Mouse (Mus musculus) spleen, adult 10 weeks (tissue): ENCODE data around the gene Snapc2. TPM values are rescaled to one million over a fixed set of nuclear protein-coding genes. Genes with fewer than 3 reads are reported as not detected.

Source experiments
- polyA plus RNA-seq: library from polyadenylated mRNA; stranded (reverse); fragments of 350-450 nt; fragmentation: Illumina TruSeq; extraction: RNeasy Lipid Tissue Mini Kit (QIAGEN cat#74804); gene quantifications from one replicate; pipeline ENCODE4 v1.2.3, GENCODE M21; 2015; ENCODE audit warnings: low replicate concordance; ENCODE audit not compliant: insufficient read depth

Snapc2 gene
- 9.0 TPM for polyA plus RNA-seq

GRCm38 (mm10) chr8:4252934-4253841, at the start of gene Snapc2:
Gene Snapc2, plus strand, starts transcription at chr8:4253080.

DNA sequence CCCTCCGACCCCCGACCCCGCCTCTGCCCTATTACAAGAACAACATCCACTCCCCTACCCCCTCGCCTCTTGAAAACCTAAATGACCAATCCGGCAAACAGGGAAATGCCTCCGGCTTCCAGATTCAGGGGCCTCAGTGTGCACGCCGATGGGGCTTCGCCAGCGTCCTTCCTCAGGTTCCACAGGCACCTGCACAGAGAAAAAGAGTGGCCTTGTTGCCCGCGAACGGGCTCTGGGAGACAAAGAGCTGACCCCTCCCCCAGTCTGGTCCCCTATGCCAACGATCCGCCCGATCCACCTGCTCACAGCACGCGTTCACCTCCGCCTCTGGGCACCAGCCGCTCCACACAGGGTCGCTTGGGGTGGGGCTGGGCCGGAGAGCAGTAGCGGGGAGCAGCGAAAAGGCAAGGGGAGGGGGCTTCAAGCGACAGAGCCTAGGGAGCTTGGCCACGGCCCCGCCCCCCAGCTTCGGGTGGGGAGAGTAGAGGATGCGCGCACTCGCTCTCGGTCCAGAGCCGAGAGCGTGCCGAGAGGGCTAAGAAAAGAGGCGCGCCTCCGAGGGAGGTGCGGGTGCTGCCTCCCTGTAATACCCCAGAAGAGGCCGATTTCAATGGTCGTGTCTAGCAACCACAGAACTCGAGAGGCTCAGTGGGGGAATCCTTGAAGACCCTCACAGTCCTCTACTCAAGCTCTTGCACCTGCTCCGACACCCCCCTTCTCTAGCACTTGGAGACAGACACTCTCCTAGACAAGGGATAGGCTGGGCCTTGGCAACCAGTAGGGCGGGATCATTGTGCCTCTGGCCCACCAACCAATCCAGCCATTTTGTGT, 35.9 kb upstream of the Snapc2 start, which contains the start of gene Prr36:
Gene Prr36, minus strand, starts transcription at position 669 of the 831 bp plus-strand sequence.

DNA sequence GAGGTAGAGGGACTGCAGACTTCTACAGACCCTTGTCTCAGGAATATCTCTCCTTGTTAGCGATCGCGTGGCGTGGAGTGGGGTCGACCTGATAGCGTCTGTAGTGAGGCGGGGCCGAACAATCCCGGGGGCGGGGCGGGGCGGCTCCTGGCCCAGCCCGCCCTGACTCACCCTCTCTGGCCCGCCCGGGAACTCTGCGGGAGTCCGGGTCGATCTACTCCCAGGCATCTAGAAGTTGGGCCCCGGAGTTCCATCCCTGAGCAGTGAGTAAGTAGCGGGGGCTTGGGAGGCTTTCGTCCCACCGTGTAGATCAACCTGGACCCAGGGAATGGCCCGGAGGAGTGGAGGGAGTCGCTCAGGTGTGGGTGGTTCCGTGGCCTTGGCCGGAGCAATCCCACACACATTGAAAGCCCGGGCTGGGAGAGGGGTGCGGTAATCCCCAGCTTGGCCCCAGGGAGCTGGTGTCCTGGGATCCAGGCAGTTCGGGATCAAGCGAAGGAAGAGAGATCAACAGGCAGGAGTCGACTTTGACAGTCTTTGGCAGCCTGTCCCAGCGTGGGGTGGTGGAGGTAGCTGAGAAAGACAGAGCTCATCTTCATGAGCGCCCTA, 26.0 kb upstream of the Snapc2 start, which contains the start of gene Lrrc8e:
Gene Lrrc8e, plus strand, starts transcription at position 89 of the 609 bp plus-strand sequence.

DNA sequence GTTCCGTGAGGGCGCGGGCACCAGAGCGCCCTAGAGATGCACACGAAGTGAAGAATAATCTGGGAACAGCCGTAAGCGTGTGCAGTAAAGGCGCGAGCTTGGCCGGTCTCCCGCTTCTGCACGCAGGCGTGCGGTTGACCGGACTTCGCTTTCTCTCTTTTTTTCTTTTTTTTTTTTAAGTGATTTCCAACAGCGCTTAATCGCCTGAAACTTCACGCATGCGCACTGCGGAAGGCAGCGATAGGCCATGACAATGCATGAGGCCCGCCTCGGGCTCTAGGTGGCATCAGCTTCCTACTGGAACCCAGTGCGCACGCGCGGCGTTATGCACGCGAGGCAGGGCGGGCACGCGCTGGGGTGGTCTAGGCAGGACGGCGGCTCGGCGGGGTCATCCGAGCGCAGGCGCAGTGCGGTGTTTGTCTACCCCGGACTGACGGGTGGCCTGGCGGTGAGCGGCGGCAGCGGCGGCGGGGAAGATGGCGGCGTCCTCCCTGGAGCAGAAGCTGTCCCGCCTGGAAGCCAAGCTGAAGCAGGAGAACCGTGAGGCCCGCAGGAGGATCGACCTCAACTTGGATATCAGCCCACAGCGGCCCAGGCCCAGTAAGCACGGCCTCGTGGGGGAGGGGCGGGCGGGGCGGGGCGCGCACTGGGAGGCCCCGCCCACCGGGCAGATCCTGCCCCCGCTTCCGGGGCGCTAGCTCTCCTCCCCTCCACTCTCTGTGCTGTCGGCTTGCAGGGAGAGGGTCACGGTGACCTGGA, 14.3 kb upstream of the Snapc2 start, which contains the start of the genes Map2k7 and Gm49320:
Gene Map2k7, plus strand, starts transcription at position 307 of the 759 bp plus-strand sequence.
Gene Gm49320, plus strand, starts transcription at position 432 of the 759 bp plus-strand sequence.

DNA sequence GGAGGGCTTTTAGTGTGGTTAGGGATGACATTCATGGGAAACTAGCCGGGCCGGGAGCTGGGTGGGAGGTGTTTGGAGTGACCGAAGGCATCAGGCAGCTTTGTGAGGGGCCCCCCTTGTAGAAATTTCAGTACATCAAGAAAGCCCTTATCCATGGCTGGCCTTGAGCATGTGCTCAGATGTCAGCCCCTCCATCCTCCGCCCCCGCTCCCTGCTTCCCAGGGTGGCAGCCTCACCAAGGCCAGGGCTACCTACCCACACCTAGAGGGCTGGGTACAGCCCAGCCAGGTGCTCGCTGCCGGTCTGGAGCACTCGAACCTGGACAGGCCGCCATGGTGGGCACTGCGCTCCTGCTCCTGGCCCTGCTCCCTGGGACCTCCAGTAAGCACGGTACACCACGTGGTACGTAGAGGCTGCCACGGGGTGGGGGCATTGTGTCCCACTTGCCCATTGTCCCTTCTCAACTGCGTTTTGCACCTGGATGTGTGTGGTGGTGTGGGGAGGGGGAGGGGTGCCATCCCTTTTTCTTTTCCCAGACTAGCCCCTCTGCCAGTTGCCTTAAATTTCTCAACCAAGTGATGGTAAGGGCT, 4.8 kb upstream of the Snapc2 start, which contains the start of gene Tgfbr3l:
Gene Tgfbr3l, plus strand, starts transcription at position 264 of the 590 bp plus-strand sequence.

GRCm38 (mm10) chr8:4259125-4259804, 6.4 kb downstream of the Snapc2 start, which contains the start of gene Ctxn1:
Gene Ctxn1, minus strand, starts transcription at chr8:4259274.

DNA sequence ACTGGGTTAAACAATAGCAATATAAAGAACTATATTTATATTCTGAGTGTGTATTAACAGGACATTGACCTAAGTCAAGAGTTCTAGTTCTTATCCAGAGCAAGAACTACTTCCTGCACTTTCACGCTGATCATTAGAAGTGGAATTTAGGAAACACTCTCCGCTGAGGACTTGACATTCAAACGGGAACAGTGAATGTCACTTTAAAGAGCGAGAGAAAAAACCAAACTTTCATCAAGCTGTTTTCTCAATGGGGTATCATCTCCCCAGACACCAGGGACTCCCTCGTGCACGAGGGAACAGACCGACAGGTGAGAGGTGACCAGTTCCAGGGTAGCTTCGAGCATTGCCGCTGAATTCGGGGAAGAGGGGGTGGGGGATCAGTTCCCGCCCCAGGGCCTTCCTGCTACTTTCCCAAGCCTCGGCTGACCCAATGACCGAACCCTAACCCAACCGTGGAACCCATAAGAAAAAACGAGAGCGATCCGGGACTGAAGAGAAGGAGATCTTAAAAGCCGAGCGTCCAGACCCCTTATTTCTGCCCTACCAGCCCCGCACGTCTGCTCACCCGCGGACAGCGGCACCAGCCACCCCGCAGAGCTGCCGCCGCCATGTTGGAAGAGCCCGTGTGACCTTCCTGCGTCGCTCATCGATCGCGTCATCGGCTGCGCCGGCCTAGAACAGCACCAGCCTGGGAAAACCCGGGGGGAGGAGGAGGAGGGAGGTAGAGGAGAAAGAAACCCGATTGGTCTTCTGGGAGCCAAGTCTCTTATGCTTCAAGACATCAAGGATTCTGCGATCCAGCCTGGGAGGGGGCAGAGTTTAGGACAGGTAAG, 22.6 kb downstream of the Snapc2 start, which contains the start of gene Timm44:
Gene Timm44, minus strand, starts transcription at position 639 of the 836 bp plus-strand sequence.

Other genes with a start within 250 kb of the Snapc2 start
- gene Cd209f, start 147.2 kb upstream of the Snapc2 start, polyA plus RNA-seq, result 0.32 TPM
- gene Cd209g, start 119.0 kb upstream of the Snapc2 start, polyA plus RNA-seq, result not detected
- gene Evi5l, start 86.5 kb upstream of the Snapc2 start, polyA plus RNA-seq, result 10.2 TPM
- gene Prr36, start 35.6 kb upstream of the Snapc2 start, polyA plus RNA-seq, result 0.26 TPM
- 0.06 TPM for gene Lrrc8e, start 26.3 kb upstream of the Snapc2 start, polyA plus RNA-seq
- 37.2 TPM for gene Map2k7, start 14.3 kb upstream of the Snapc2 start, polyA plus RNA-seq
- gene Gm49320, start 14.2 kb upstream of the Snapc2 start, polyA plus RNA-seq, result not detected
- 10.9 TPM for gene Tgfbr3l, start 4.9 kb upstream of the Snapc2 start, polyA plus RNA-seq
- gene Ctxn1, start 6.2 kb downstream of the Snapc2 start, polyA plus RNA-seq, result 1.5 TPM
- gene Timm44, start 22.8 kb downstream of the Snapc2 start, polyA plus RNA-seq, result 59.1 TPM
- gene Ccl25, start 72.1 kb downstream of the Snapc2 start, polyA plus RNA-seq, result 18.3 TPM
- gene Elavl1, start 72.3 kb downstream of the Snapc2 start, polyA plus RNA-seq, result 74.5 TPM
- gene Cers4, start 239.9 kb downstream of the Snapc2 start, polyA plus RNA-seq, result 33.2 TPM